Mouse (Mus musculus) limb, embryonic 13.5 days (tissue): ENCODE data around the gene Bcdin3d. TPM values are rescaled to one million over a fixed set of nuclear protein-coding genes. Genes with fewer than 3 reads are reported as not detected.
A peak's percentile ranks its signal among the peaks of the same experiment; 100 is the strongest.
"Not testable (repeated sequence)": the region's sequence is repeated elsewhere in the genome, so short reads cannot be mapped to it uniquely, and the experiment has no call there.

Source experiments
- ATAC-seq: fragments of 200-750 bp; cut with Nextera tagmentation; 2 replicates; pipeline ENCODE4 v1.8.0; 2017; ENCODE audit warnings: low read depth, moderate number of reproducible peaks, moderate TSS enrichment; ENCODE audit not compliant: low FRiP score
- H3K27ac ChIP-seq: fragments of 300-500 bp; sonication (generic); 2 replicates; pipeline ENCODE4 v1.5.1; 2015; ENCODE audit warnings: inconsistent platforms, mild to moderate bottlenecking, moderate library complexity
- H3K27me3 ChIP-seq: fragments of 300-500 bp; sonication (generic); 2 replicates; pipeline ENCODE4 v1.6.1; 2015; ENCODE audit warnings: mild to moderate bottlenecking, inconsistent platforms
- H3K36me3 ChIP-seq: fragments of 300-500 bp; sonication (generic); 2 replicates; pipeline ENCODE4 v1.6.1; 2015; ENCODE audit warnings: inconsistent platforms, mild to moderate bottlenecking, moderate library complexity
- H3K4me1 ChIP-seq: fragments of 300-500 bp; sonication (generic); 2 replicates; pipeline ENCODE4 v1.6.1; 2015; ENCODE audit warnings: inconsistent platforms
- H3K4me2 ChIP-seq: fragments of 300-500 bp; sonication (generic); replicated peaks from 2 replicates; pipeline ENCODE4 v1.6.1; 2015; ENCODE audit warnings: inconsistent platforms, mild to moderate bottlenecking, moderate library complexity
- H3K4me3 ChIP-seq: fragments of 300-500 bp; sonication (generic); 2 replicates; pipeline ENCODE4 v1.5.1; 2015; ENCODE audit warnings: moderate library complexity, mild to moderate bottlenecking, inconsistent platforms
- H3K9ac ChIP-seq: fragments of 300-500 bp; sonication (generic); 2 replicates; pipeline ENCODE4 v1.6.1; 2015; ENCODE audit warnings: mild to moderate bottlenecking, inconsistent platforms
- H3K9me3 ChIP-seq: fragments of 300-500 bp; sonication (generic); 2 replicates; pipeline ENCODE4 v1.6.1; 2016; ENCODE audit warnings: inconsistent platforms
- WGBS: fragments of 180-500 bp; shearing (Covaris S2); methylation state at CpG from one replicate; pipeline ENCODE4 v1.1.7; 2015; 5-methylcytosine and 5-hydroxymethylcytosine counted together
- polyA plus RNA-seq: library from polyadenylated mRNA; unstranded; fragments of >200 nt; fragmentation: Nextera tagmentation; extraction: Ambion mirVana; gene quantifications from 2 replicates; pipeline ENCODE4 v1.2.1, GENCODE M21; 2015

Bcdin3d gene
- polyA plus RNA-seq, 1 experiment from 2014 or later, result 17.0 TPM

DNA sequence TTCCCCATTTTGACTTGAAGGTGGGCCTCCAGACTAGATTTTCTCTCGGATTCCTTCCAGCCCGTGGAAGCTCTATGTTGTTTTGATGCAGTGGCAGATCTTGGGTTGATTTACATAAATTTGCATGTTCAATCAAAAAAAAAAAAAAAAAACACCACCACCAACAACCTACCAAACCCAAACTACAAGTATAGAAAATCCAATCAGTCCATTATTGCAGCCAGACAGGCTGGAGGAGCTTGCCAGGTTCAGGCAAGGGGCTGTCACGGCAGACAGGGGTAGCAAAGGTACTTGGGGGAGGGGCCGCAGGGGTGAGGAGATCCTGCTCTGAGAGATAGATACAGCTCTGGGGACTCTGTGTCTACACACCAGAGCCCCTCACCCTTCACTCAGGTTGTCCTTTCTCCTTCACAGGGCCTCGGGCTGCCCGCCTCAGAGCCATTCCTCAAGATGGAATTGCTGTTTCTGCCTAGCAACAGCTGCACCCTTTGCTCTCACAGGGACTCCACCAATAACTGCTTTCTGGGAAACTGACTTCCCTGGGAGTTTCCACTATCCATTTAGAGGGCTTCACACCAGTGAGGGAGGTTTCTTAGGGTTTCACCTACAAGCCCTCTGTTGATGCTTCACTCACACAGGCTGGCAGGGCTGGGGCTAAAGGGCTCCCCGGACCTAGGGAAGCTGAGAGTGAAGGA, 19.8 kb downstream of the Bcdin3d start:
- ATAC-seq, result no peak
- H3K9ac ChIP-seq, result peak overlapping the region; percentile 46; the same call in 1 of the 2 replicates
- WGBS, result 82% methylated on average over 7 of the region's 7 CpGs
- no peaks in the 10 kb centered on the region for H3K27me3 ChIP-seq
- peak overlapping the region; percentile 16; the same call in 1 of the 2 replicates for H3K4me3 ChIP-seq
- no peaks in the 10 kb centered on the region for H3K9me3 ChIP-seq
- H3K27ac ChIP-seq, result peak overlapping the region; percentile 49
- H3K4me1 ChIP-seq, result peaks cover 58% of the 10 kb centered on the region
- peak overlapping the region; percentile 89 for H3K4me2 ChIP-seq
- H3K36me3 ChIP-seq, result peaks cover 44% of the 10 kb centered on the region

DNA sequence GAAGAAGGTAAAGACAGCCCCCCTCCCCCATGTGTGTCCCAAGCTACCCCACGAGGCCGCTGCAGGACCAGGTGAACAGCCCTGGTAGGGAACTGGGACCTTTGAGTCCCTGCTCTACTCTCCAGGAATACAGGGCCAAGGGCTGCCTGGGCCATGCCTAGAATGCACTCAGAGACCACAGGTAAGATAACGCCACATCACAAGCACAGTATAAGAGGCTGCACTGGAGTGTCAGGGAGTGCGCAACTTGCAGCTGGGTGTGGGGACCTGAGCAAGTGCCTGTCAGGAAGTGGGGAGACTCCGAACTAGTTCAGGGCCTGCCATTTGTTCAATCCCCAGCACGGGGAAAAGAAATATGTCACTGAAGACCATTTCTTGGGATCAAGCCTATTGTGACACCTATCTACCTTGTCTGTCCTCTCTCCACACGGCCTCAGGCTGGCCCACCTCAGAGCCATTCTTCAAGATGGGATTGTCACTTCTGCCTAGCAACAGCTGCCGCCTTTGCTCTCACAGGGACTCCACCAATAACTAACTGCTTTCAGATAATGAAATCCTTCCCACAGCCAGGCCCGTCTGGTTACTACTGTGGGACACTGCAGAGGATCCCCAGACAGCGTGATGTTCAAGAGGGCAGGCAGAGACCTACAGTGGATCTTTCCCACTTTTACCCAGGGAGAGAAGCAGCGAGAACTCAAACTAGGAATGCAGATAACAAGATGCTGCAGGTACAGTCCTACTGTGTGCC, 21.2 kb downstream of the Bcdin3d start:
- H3K36me3 ChIP-seq, result peaks cover 48% of the 10 kb centered on the region

DNA sequence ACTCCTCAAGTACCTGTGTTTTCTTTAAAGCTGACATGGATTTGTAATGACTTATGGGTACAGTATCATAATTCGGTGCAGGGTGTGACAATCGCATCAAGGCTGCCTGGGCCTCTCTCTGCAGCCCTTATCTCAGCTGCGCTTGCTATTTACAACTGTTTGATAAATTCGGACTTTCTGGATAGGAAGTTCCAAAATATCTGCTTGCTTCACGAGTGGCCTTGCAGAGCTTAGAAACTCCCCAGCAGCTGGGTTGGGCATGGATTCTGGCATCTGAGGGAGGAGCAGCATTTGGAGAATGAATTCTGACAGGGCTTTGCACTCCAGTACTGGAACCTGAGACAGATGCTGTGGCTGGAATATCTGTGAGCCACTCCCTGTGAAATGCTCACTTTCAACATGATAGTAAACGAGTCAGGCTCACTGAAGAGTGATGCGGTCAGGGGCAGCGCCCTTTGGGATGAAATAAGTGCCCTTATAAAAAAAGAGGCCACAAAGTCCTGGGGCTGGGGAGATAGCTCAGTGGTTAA, 24.7 kb downstream of the Bcdin3d start:
- Histone ChIP-seq H3K4me2 (peak overlapping the region; percentile 28), H3K27me3 (no peaks in the 10 kb centered on the region), H3K4me1 (peaks cover 45% of the 10 kb centered on the region), H3K27ac (peak overlapping the region; percentile 73; the same call in 1 of the 2 replicates), H3K9me3 (no peaks in the 10 kb centered on the region), H3K9ac (peak overlapping the region; percentile 31; the same call in 1 of the 2 replicates), H3K4me3 (no peak overlapping the region), H3K36me3 (peaks cover 60% of the 10 kb centered on the region)
- ATAC-seq, result 0 out of 2 replicates have a peak, but pooled peaks have one; percentile 10
- 80% methylated on average over 8 of the region's 8 CpGs for WGBS

More for the DNA sequence above, 21.2 kb downstream of the Bcdin3d start:
- 73% methylated on average over 11 of the region's 11 CpGs for WGBS
- no peaks in the 10 kb centered on the region for H3K27me3 ChIP-seq
- no peak overlapping the region for H3K27ac ChIP-seq
- H3K9ac ChIP-seq, result peak overlapping the region; percentile 13; the same call in 1 of the 2 replicates
- ATAC-seq, result no peak
- H3K9me3 ChIP-seq, result no peaks in the 10 kb centered on the region
- no peak overlapping the region; the same call in 1 of the 2 replicates for H3K4me2 ChIP-seq
- peaks cover 67% of the 10 kb centered on the region for H3K4me1 ChIP-seq
- H3K4me3 ChIP-seq, result no peak overlapping the region

DNA sequence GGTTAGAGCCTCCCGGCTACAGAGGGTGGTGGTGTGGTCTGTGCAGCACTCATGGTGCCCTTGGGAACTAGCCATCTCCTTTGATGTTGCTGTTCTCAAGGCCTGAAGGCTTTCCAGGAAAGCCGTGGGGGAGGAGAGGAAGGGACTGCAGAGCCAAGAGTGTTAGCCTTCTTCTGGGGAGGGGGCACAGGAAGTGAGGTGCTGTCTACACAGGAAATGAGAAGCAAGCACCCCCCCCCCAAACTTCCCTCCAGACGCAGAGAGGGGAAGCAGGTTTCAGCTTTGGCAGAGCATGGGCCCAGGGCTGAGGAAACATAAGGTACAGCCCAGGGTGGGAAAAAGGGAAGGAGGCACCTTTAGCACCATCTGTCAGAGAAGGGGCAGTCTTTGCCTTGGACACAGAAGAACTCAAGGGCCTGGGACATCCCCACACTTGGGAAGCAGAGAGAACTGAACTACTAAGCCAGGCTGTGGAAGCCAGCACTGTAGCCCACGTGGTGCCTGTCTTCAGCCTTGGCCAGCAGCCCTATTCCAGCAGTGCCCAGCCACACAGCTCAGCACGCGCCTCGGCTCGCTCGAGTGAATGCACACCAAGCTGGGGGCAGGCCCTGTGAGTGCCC, 25.3 kb downstream of the Bcdin3d start:
- peak overlapping the region; percentile 28 for H3K4me2 ChIP-seq
- WGBS, result 59% methylated on average over 9 of the region's 9 CpGs

DNA sequence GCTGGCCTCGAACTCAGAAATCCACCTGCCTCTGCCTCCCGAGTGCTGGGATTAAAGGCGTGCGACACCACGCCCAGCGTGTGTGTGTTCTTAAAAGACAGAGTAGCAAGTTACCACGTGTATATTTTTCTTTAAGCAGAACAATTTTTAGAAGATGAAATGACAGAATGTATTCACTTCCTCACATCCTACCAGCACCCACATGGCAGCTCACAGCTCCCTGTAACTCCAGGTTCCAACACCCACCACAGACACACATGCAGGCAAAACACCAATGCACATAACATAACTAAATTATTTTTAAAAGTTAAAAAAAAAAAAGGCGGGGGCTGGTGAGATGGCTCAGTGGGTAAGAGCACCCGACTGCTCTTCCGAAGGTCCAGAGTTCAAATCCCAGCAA, 28.4 kb downstream of the Bcdin3d start:
- H3K9ac ChIP-seq, H3K4me3 ChIP-seq, ATAC-seq, H3K27ac ChIP-seq, H3K4me2 ChIP-seq, H3K27me3 ChIP-seq, H3K9me3 ChIP-seq: not testable (repeated sequence)
- peaks cover 40% of the 10 kb centered on the region for H3K4me1 ChIP-seq
- 92% methylated on average over 10 of the region's 10 CpGs for WGBS
- peaks cover 45% of the 10 kb centered on the region for H3K36me3 ChIP-seq

More for the DNA sequence above, 25.3 kb downstream of the Bcdin3d start:
- no peak overlapping the region for H3K4me3 ChIP-seq
- no peaks in the 10 kb centered on the region for H3K9me3 ChIP-seq
- H3K36me3 ChIP-seq, result peaks cover 63% of the 10 kb centered on the region
- peak overlapping the region; percentile 73; the same call in 1 of the 2 replicates for H3K27ac ChIP-seq
- peak overlapping the region; percentile 31; the same call in 1 of the 2 replicates for H3K9ac ChIP-seq
- H3K27me3 ChIP-seq, result no peaks in the 10 kb centered on the region
- ATAC-seq, result peak; percentile 48
- peaks cover 41% of the 10 kb centered on the region for H3K4me1 ChIP-seq

DNA sequence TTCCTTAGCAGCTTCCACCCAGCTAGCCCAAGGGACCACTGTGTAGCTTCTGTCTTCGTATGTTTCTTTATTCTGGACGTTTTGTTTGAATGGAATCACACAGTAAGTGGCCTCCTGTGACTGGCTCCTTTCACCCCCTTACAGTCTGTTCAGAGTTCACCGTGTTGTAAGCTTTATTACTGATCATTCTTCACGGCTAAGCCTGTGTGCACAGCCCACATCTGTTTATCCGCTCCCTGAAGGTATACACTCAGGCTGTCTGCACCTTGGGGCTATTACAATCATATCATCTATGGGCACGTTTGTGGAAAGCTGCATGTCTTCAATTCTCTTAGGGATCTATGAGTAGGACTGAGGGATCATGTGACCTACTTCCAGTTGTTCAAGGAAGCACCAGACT, 29.0 kb downstream of the Bcdin3d start:
- Histone ChIP-seq H3K36me3 (peaks cover 42% of the 10 kb centered on the region), H3K9me3 (no peaks in the 10 kb centered on the region), H3K4me1 (peaks cover 42% of the 10 kb centered on the region), H3K4me3 (no peak overlapping the region), H3K27me3 (no peaks in the 10 kb centered on the region), H3K27ac (no peak overlapping the region), H3K4me2 (no peak overlapping the region), H3K9ac (no peak overlapping the region)
- 55% methylated on average over 6 of the region's 6 CpGs for WGBS
- no peak for ATAC-seq

DNA sequence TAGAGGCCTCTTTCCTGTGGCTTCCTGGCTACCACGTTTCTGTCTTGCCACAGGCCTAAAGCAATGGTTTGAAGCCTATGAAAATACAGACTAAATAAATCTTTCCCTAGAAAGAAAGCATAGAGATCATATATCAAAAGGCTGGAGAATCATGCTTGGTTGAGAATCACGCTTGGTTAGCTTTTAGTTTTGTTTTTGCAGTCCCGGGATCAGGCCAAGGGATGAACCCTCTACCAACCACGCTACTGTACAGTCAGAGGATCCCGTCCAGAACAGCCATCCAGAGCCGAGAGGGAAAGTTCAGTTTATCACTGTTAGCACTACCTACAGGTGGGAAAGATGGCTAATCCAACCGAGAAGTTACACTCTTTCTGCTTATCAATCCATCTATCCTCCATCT, 32.2 kb downstream of the Bcdin3d start:
- Histone ChIP-seq H3K27ac (peak overlapping the region; percentile 6; the same call in 1 of the 2 replicates), H3K9ac (no peak overlapping the region), H3K27me3 (no peaks in the 10 kb centered on the region), H3K9me3 (no peaks in the 10 kb centered on the region), H3K36me3 (peaks cover 33% of the 10 kb centered on the region), H3K4me3 (no peak overlapping the region), H3K4me2 (no peak overlapping the region), H3K4me1 (peaks cover 48% of the 10 kb centered on the region)
- 75% methylated on average over 7 of the region's 7 CpGs for WGBS
- ATAC-seq, result no peak

DNA sequence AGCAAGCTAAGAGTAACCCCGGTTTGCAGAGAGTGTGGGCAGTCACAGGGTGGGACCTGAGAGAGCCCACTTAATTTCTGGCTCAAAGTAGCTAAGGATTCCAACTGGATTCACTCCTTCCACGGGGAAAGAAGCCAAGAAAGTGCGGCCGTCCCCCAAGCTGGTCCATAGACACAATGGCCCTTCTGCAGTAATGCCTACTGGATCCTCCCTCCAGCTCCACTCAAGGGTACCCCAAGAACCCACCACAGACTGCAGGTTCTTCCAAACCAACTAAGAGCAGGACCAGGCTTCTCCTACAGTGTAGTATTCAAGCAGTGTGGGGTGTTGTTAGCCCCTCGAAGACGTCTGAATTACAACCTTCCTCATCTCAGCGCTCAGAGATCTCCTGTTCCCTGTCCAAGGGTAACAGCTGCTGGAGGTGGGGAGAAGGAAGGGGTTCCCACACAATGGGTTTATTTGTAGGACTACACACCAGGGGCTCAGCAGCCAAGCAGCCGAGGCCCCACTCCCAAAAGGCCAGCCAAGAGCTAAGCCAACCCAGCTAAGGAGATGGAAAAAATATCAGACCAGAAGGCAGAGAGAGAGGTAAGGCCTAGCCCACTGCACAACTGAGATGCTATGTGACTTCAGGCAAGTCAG, 33.6 kb downstream of the Bcdin3d start:
- peaks cover 41% of the 10 kb centered on the region for H3K36me3 ChIP-seq
- 44% methylated on average over 8 of the region's 8 CpGs for WGBS
- ATAC-seq, result peak; percentile 66; the same call in 1 of the 2 replicates
- no peaks in the 10 kb centered on the region for H3K9me3 ChIP-seq
- no peak overlapping the region for H3K4me3 ChIP-seq
- H3K9ac ChIP-seq, result peak overlapping the region; percentile 21; the same call in 1 of the 2 replicates
- peaks cover 62% of the 10 kb centered on the region for H3K4me1 ChIP-seq
- H3K27ac ChIP-seq, result peak overlapping the region; percentile 84
- peak overlapping the region; percentile 35 for H3K4me2 ChIP-seq
- H3K27me3 ChIP-seq, result no peaks in the 10 kb centered on the region

DNA sequence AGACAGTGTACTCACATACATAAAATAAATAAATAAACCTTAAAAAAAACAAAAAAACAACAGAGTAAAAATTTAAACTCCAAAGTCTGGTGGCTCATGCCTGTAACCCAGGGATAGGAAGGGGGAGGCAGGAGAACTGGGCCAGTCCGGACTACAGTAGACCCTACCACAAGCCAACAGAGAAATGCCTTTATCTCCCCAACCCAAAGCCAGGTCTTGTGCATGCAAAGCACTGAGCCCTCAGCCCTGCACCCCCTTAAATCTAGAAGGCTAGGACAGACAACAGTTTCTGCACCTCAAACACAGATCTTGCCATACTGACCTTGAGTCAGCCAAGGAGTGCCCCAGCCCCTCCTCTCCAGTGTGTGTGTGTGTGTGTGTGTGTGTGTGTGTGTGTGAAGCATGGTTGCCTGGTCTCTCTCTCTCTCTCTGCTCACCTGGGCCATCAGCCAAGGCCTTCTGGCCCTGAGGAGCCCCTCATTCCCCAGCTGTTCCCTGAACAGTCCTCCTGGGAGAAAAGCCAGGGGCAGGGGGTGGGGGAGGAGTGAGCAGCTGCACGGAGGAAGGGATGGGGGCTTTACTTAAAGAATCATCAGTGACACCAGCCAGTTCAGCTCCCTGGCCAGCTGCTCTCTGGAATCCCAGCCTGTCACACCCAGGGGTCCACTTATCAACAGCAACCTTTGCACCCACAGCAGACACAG, 34.3 kb downstream of the Bcdin3d start:
- Histone ChIP-seq H3K9ac (peak overlapping the region; percentile 21; the same call in 1 of the 2 replicates), H3K4me3 (no peak overlapping the region), H3K27me3 (no peaks in the 10 kb centered on the region), H3K4me2 (peak overlapping the region; percentile 35), H3K36me3 (peaks cover 35% of the 10 kb centered on the region), H3K9me3 (no peaks in the 10 kb centered on the region), H3K27ac (peak overlapping the region; percentile 84), H3K4me1 (peaks cover 66% of the 10 kb centered on the region)
- peak; percentile 85 for ATAC-seq
- 39% methylated on average over 2 of the region's 2 CpGs for WGBS

DNA sequence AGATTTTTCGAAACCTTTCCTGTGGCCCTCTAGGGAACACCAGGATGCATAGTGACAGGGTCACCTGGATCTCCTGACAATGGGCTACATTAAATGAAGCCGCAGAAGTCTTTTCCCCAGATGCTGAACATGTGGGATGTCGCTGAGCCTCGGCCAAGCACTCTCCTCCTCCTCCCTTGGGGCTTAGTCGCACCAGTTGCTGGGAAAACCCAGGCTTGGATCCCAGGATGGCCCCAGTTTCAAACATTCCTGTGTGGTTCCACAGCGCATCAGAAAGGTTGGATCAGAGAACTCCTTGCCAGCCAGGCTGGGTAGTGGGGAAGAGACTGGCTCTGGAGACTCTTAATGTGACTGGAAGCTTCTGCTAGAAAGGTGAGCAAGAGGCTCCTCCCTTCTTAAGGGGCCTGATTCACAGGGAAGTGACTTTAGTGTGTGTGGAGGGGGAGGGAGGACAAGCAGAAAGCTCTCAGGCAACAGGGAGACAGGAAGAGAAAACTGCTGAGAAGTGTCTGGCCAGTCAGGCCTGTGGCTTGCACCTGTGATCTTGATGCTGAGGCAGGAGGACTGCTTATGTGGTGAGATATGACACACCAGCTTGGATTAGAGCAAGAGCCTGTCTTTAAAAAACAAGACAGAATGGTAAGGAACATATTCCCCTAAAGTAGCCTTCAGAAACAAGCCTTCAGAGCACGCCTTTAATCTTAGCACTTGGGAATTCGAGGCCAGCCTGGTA, 35.4 kb downstream of the Bcdin3d start:
- Histone ChIP-seq H3K9me3 (no peaks in the 10 kb centered on the region), H3K36me3 (peaks cover 27% of the 10 kb centered on the region), H3K9ac (peak overlapping the region; percentile 4; the same call in 1 of the 2 replicates), H3K4me3 (no peak overlapping the region), H3K27me3 (no peaks in the 10 kb centered on the region), H3K4me1 (peaks cover 70% of the 10 kb centered on the region), H3K27ac (no peak overlapping the region), H3K4me2 (no peak overlapping the region)
- no peak for ATAC-seq
- WGBS, result 74% methylated on average over 8 of the region's 8 CpGs
